Mouse (Mus musculus): ENCODE results near the gene Ubqln4. TPM values are rescaled to one million over a fixed set of nuclear protein-coding genes. Genes with fewer than 3 reads are reported as not detected.

Gene Ubqln4
- polyA plus RNA-seq, 1 experiment: 38.6 TPM

DNA sequence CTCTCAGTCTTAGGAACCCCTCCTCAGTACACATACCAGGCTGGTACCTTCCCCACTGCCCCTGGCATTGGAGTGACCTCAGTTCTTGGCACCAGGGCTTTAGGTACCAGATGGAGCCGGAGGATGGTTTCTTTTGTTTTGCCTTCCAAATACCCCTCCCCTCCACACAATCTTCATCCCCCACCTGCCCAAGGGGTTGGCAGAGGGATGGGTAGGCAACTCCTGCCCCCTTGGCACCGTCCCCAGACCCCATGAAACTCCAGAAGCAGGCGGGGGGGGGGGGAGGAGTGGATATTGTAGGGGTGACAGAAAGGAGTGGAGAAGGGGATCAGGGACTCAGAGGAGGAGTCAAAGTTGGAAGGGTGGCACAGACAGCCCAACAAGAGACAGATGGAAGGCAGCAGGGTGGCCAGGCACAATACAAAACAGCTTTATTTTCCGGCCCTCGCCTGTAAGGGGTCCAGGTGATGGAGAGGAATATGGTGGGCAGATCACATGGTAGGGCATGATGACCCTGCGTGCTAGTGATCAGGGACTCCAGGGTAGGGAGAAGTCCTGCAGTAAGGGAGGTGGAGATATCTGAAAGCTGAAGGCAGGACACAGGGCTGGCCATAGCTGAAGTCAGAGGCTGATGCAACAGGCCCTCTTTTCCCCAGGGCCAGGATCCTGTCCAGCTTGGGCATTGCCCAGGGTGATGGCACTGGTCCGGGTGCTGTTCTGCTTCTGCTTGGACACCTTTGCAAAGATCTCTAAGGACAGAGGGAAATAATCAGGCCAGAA is 11.7 kb upstream of the Ubqln4 start:
- no peak for DNase-seq (ENCODE audit: low spot score)

DNA sequence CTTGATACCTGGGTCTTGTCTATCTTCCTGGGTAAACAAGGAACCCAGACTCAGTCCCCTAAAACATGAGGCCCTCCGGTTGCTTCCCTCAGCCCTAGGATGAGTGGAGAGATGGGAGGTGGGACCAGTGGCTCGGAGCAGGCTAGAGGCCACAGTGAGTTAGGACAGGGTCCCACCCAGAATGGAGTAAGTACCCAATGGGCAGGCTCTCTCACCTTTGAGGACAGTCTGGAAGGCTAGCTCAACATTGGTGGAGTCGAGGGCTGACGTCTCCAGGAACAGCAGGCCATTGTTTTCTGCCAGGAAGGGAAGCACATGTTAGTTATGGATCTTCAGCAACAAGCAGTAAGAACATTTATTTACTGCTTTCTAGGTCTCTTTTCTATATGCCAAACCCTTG is 11.1 kb upstream of the Ubqln4 start:
- no peak for DNase-seq (ENCODE audit: low spot score)

- no peak for DNase-seq (ENCODE audit: low spot score)
Measured at GRCm38 (mm10) chr3:88543174-88543573, 10.4 kb upstream of the Ubqln4 start.

- no peak for DNase-seq (ENCODE audit: low spot score)
Measured at GRCm38 (mm10) chr3:88543651-88544410, 9.7 kb upstream of the Ubqln4 start.

DNA sequence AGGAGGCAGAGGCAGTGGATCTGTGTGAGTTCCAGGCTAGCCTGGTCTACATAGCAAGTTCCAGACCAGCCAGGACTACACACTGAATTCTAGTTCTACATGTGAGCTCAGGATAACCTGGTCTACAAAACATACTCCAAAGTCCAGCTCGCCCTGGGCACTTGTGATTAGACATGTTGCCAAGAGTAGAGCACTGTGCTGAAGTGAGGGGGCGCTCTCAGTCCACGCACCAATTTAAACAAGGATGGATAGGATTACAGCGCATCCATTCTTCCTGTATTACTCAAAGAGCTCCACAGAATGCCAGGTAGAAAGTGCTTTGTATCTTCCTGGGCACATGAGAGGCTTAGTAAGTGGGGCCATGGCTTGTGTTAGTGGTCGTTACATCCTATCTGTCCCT is 9.0 kb upstream of the Ubqln4 start:
- no peak for DNase-seq (ENCODE audit: low spot score)

- DNase-seq (ENCODE audit: low spot score): no peak
Measured at GRCm38 (mm10) chr3:88544955-88545591, 8.5 kb upstream of the Ubqln4 start.

DNA sequence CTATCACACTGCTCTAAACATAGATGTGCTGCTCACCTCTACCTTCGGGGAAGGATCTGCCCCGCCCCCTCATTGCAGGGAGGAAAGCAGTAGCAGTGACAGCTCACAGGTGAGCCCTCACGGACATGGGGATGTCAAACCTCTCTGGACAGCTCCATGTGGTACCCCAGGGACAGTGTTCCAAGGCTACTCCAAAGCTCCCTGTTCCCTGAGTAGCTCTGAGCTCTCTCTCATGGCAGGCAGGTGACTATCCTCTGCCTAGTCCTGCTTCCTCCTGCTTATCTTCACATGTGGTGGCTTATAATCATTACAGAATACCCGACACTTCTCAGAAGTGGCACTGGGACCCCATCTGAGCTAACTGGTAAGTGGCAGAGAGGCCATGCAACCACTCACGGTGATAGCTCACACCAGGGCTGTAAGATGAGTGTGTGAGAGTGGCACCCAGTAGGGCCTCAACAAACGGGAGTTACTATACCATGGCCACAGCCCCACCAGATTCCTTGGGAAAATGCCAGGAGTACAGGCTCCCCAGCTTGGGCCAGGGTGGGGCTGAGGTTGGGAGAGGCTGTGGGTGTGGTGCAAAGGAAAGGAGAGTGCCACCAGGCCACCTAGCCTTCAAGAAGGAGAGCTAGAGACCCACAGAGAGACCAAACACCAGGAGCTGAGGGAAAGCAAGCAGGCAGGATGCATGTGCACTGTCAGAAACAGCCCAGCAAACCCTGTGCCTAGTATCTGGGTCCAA is 6.7 kb upstream of the Ubqln4 start:
- no peak for DNase-seq (ENCODE audit: low spot score)

- no peak for DNase-seq (ENCODE audit: low spot score)
Measured at GRCm38 (mm10) chr3:88548180-88548917, 5.2 kb upstream of the Ubqln4 start, which contains the start of gene Rab25. Rab25 (minus strand) TSS chr3:88548300.

DNA sequence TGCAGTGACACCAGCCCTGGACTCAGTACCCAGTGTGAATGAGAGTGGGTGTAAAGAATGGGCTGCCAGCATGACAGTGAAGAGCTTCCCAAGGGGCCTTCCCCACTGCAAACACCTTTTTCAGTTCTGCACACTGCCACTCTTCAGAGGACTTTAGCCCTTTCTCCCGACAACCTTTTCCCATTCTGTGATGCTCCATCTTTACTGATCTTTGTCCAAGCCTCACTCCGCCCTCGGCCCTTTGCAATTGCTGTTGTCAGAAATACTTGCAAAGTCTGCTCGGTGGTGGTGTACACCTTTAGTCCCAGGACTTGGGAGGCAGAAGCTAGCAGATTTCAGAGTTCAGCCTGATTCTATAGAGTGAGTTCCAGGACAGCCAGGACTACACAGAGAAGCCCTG is 2.0 kb upstream of the Ubqln4 start:
- DNase-seq (ENCODE audit: low spot score): no peak

DNA sequence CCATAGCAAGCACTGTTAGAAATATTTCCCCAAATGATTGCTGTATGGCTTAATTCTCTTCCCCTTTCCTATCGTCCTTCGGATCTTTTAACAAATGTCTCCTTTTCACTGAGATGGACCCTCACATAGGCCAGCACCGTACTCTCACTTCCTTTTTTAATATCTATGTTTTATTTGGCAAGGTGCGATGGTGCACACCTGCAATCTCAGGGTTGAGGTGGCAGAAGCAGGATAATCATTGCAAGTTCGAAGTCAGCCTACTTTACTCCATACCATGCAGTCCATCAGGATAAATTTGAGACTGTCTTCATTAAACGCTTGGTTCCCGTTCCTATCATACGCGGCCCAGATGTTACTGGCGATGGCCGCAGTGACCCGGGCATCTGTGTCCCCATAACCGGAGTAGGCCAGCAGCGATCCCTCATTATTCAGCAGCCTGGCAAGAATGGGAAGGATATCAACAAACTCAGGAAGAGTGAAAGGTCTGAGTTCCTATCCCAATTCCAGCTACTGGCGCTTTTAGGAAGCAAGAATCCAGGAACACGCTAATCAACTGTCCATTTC is 1.4 kb upstream of the Ubqln4 start:
- DNase-seq (ENCODE audit: low spot score): no peak

DNA sequence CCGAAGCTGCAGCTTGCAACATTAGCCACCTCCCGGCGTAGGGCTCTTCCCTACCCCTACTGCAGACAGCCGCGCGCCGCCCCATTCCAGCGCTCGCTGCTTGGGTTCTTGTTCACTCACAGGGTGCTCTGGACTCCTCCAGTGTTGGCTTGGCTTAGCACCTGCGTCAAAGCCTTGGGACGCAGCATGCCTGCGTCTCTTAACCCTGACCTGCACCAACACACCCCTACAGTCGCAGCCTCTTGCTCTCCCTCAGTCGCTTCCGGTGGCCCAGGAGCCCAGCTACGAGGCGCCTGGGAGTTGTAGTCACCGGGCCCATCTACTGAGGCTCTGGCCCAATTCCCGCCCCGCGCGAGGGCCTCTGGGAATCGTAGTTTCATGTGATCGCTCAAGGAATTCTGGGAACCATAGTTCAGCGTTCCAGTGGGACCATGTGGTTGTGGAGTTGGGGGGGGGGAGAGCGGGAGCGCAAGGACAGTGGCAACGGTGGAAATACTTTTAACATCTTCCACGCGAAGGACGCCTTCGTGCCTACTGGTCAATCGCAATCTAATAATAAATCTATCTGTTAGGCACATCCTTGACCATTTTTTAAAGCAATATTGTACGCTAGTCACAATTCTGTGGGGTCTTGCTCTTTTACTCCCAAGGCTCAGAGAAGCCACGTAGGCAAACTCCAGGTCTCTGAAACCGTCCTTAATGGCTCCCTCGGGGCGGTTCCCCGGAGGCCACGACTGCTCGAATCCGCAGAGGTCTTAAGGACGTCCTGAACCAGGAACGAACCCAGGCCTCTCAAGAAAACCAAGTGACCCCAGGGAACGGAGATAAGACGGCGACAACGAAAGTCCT is 658 bp upstream of the Ubqln4 start, which contains the start of gene Lamtor2:
Lamtor2 (minus strand) TSS at position 399 of the 849 bp plus-strand sequence.
- DNase-seq (ENCODE audit: low spot score): peak; percentile 88

DNA sequence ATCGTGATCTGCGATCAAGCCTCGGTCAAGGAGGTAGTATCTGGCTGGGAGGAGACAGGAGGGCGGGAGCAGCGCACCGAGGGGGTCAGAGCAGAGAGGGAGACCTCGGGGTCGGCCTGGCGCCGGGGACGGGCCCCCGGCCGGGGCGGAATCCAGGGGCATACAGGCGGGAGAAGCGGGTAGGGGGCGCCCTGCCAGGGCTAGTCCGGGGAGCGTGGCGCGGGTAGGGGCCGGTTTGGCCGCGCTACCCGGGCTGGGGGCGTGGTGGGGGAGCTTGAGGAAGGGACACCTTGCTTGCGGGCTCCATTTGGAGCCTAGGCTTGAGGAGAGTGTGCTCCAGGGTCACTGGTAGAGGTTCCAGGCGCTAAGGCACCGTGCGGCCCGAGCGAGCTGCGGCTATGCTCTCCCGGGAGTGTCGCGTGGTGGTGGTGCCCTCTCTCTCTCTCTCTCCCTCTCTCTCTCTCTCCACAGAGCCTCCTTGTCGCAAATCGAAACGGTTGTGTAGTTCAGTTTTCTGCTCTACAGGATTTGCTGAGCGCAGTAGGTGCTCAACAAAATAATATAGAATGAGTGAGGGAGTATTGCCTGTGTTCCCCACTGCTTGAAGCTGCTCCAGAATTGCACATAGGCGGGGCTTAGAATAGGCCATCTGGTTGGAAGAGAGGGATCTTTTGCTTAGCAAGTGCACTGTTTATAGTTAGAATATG is 475 bp downstream of the Ubqln4 start:
- DNase-seq (ENCODE audit: low spot score): no peak

DNA sequence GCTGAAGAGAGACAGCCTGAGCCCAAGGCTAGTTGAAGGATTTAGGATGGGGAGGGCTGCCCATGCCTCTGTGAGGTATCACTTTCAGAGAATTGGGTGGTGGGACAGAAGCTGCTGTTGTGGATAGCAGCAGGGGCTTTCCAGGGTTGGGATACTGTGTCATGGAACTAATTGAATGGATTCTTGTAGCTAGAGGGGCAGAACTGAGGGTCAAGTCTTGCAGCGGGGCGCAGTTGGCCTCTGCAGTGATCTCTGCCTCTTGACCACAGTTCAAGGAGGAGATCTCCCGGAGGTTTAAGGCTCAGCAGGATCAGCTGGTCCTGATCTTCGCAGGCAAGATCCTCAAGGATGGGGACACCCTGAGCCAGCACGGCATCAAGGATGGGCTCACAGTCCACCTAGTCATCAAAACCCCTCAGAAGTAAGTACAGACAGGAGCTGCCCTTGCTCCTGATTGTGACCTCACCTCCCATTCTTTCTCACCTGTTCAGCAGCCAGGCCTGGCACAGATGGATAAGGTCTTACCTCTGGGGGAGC is 1.6 kb downstream of the Ubqln4 start:
- no peak for DNase-seq (ENCODE audit: low spot score)

DNA sequence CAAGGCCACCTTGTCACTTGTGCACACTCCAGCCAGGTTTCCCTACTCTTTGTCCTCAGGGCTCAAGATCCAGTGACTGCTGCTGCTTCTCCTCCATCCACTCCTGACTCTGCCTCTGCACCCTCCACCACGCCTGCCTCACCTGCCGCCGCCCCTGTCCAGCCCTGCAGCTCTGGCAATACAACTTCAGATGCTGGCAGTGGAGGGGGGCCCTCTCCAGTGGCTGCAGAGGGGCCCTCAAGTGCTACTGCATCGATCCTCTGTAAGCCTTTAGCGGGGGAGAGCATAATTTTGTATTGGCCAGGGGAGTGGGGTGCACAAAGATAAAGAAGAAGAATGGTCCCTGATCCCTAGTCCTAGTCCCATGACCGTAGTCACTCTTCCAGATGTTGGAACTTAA is 2.2 kb downstream of the Ubqln4 start:
- DNase-seq (ENCODE audit: low spot score): no peak

DNA sequence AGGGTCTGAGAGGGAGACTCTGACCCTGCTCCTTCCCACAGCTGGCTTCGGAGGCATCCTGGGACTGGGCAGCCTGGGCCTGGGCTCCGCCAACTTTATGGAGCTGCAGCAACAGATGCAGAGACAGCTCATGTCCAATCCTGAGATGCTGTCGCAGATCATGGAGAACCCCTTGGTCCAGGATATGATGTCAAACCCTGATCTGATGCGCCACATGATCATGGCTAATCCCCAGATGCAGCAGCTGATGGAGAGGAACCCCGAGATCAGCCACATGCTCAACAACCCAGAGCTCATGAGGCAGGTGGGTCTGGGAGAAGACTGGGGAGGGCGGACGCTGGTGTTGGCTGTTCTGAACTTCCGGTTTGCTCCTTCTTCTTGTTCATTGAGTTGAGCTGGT is 3.1 kb downstream of the Ubqln4 start:
- DNase-seq (ENCODE audit: low spot score): no peak

DNA sequence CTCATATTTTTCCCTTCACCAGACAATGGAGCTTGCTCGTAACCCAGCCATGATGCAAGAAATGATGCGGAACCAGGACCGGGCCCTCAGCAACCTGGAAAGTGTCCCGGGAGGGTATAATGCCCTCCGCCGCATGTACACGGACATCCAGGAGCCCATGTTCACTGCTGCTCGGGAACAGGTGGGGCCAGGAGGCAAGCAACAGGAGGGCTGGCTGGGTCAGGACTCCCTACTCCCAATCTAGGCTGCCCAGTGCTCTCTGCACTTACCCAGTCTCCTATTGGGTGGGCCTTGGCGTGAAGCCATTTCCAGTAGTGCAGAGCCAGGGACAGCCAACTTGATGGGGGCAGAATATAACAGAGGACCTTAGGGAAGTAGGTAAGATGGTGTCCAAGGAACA is 6.0 kb downstream of the Ubqln4 start:
- no peak for DNase-seq (ENCODE audit: low spot score)

DNA sequence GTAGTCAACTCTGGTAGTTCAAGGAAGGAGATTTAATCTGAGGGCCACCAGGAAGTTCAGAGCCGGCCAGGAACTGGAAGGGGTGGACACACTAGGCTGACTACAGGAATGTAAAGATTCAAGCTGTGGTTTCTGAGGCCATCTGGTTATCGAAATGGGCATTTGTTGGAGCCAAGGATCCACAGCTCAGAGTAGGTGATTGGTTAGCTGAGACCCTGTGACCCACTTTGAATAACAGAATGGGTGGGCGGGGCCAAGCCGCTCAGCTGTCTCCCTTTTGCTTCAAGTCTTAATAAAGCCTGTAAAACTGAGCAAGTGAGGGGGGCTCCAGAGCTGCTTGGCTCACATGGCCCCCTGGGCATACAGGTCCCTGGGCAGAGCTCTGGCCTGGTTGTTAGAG is 8.4 kb downstream of the Ubqln4 start:
- no peak for DNase-seq (ENCODE audit: low spot score)

DNA sequence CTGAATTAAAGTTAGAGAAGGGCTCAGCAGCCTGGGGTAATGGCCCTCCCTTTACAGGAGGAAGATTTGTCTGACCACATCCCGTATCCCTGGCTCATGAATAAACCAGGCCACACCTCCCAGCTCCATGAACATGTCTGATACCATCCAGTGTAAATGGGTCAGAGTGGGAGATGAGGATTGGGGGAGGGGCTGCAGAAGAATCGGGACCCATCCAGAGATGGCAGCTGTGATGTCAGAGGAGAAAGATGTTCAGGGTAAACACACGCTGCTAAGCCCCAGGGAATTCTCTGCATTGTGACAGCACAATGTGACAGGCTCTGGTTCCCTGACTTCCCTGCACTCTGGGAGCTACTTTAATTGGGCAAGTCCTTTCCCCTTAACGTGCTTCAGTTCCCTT is 9.9 kb downstream of the Ubqln4 start:
- DNase-seq (ENCODE audit: low spot score): no peak

DNA sequence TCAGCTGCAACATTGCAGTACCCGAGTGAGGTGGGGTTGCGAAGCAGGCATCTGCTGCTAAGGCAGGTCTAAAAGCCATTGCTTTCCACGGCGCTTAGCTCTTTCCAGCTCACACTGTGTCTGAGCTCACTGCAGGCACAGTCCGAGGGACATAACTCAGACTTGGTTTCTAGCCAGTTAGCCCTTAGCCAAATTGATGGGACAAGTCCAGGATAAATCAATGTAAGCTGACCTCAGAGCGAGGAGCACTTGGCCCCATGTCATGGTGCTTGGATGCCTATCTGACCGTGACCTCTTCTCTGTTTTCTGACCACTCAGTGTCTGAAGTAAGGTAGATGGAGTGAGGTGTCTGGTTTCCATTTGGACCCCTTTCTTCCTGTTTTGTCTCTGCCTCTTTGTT is 10.4 kb downstream of the Ubqln4 start:
- no peak for DNase-seq (ENCODE audit: low spot score)

Data from urinary bladder, adult 2 months (tissue).